Mouse (Mus musculus): ENCODE results near the gene Olfr592.
"Not testable (repeated sequence)": the region's sequence is repeated elsewhere in the genome, so short reads cannot be mapped to it uniquely, and the experiment has no call there.

Olfr592 gene

GRCm38 (mm10) chr7:103184503-103184902, at the start of gene Olfr592:
Gene Olfr592 (plus strand): TSS chr7:103184803.
- not testable (repeated sequence) for DNase-seq (ENCODE audit: low spot score)

DNA sequence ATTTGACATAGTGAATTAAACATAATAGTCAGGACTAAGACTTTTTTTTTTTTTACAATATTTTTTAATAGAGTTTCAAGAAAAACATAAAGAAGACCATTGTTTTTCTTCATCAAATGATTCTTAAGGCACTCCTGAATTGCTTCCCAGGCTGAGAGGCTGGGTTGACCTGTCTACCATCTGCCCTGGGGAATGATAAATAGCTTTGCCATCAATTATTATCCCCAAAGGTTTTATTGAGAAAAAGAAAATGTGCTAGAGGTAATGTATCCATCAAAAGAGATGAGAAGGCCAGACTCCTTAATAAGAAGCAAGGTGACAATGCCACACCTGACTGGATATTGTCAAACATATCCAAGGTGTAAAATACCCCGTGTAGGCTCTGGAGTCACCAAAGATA, 44.0 kb upstream of the Olfr592 start, which contains the start of gene Olfr588-ps1:
Gene Olfr588-ps1 (plus strand): TSS at position 301 of the 400 bp plus-strand sequence.
- DNase-seq (ENCODE audit: low spot score) = no peak

DNA sequence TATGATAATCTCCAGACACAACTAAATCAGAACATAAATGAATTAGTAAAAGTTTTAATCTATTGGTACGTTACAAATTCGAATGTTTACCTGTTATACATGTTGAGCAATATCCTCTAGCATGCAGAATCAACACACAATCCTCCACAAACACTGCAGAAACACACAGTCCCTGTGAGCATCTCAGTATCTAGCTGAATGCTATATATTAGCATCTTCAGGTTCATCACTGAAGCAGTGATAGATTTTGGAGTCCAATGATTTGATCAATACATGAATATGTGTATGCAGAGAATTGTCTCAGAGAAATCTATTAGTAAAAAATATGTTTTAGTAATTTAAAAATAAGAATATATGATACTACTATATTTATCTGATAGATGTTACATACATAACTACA, 28.3 kb upstream of the Olfr592 start, which contains the start of gene Olfr589:
Gene Olfr589 (minus strand): TSS at position 101 of the 400 bp plus-strand sequence.
- DNase-seq (ENCODE audit: low spot score) = no peak

- no peak for DNase-seq (ENCODE audit: low spot score)
Observed at GRCm38 (mm10) chr7:103169697-103170096, 14.9 kb upstream of the Olfr592 start.

- no peak for DNase-seq (ENCODE audit: low spot score)
Observed at GRCm38 (mm10) chr7:103178240-103178639, 6.4 kb upstream of the Olfr592 start, which contains the start of gene Olfr591. Gene Olfr591 (minus strand): TSS chr7:103178340.

DNA sequence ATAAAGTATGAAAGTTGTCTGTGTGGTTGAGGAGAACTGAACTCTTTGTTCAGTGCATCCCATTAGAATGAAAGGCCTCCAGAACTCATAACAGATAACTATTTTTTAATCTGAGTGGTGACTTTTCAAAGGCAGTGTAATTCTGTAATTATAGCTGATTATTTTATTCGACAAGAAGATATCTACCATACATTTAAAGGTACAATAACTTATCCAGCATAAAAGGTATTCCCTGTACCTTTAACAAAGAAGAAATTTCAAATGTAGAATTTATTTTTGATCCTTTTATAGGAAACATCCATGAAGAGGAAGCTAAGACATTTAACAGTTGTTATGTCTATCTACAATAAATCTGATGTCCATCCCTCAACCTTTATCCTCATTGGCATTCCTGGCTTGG, 27.0 kb downstream of the Olfr592 start, which contains the start of gene Olfr593:
Gene Olfr593 (plus strand): TSS at position 301 of the 400 bp plus-strand sequence.
- DNase-seq (ENCODE audit: low spot score) = no peak

DNA sequence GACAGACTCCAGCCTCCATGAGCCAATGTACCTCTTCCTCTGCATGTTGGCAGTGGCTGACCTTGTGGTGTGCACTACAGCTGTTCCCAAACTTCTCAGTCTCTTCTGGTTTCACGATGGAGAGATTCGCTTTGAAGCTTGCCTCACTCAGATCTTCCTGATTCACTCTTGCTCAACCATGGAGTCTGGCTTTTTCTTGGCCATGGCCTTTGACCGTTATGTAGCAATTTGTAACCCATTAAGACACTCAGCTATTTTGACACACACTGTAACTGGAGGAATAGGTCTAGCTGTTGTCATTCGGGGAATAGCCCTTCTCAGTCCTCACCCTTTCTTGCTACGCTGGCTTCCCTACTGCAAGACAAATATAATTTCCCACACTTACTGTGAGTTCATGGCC, 27.4 kb downstream of the Olfr592 start:
- DNase-seq (ENCODE audit: low spot score) = not testable (repeated sequence)

GRCm38 (mm10) chr7:103216696-103217095, 32.1 kb downstream of the Olfr592 start, which contains the start of gene Olfr594:
Gene Olfr594 (plus strand): TSS chr7:103216996.
- no peak for DNase-seq (ENCODE audit: low spot score)
